Mouse (Mus musculus) frontal cortex, adult 2 months (tissue): ENCODE data around the gene Sptlc3. TPM values are rescaled to one million over a fixed set of nuclear protein-coding genes. Genes with fewer than 3 reads are reported as not detected.
A peak's percentile ranks its signal among the peaks of the same experiment; 100 is the strongest.

Experiments
- DNase-seq, 2 experiments: peaks; one replicate each; pipeline ENCODE4 v3.0.0; 2022; ENCODE audit warnings: low spot score in 1 of 2; ENCODE audit errors: extremely low spot score in 1 of 2
- polyA plus RNA-seq: library from polyadenylated mRNA; depleted of rRNA; stranded (reverse); fragments of >200 nt; gene quantifications from 2 replicates; pipeline ENCODE4 v1.2.3, GENCODE M21; 2012; rRNA removed

Sptlc3 gene
- polyA plus RNA-seq = not detected in 2 replicates

- no peak for DNase-seq
These were observed at the start of gene Sptlc3 for GRCm38 (mm10) chr2:139493836-139494235. Gene Sptlc3, plus strand, starts transcription at chr2:139493913.

GRCm38 (mm10) chr2:139467726-139468125, 26.0 kb upstream of the Sptlc3 start:
- no peak for DNase-seq

- DNase-seq = no peak
These were observed 5.0 kb upstream of the Sptlc3 start for GRCm38 (mm10) chr2:139488708-139489107.

GRCm38 (mm10) chr2:139494629-139495028, 916 bp downstream of the Sptlc3 start:
- no peak for DNase-seq

- no peak for DNase-seq
These were observed 68.3 kb downstream of the Sptlc3 start for GRCm38 (mm10) chr2:139561966-139562505.

- DNase-seq = no peak
These were observed 85.6 kb downstream of the Sptlc3 start for GRCm38 (mm10) chr2:139579280-139579679.

- DNase-seq = peak in 1 of 2 experiments; percentile 25
These were observed 89.1 kb downstream of the Sptlc3 start for GRCm38 (mm10) chr2:139582766-139583165.

GRCm38 (mm10) chr2:139587660-139588200, 94.0 kb downstream of the Sptlc3 start:
- no peak for DNase-seq

GRCm38 (mm10) chr2:139589905-139590304, 96.2 kb downstream of the Sptlc3 start:
- DNase-seq = peak; percentile 11 to 72

GRCm38 (mm10) chr2:139590888-139591698, 97.4 kb downstream of the Sptlc3 start:
- DNase-seq = peak in 1 of 2 experiments; percentile 79

GRCm38 (mm10) chr2:139592109-139592508, 98.4 kb downstream of the Sptlc3 start:
- no peak for DNase-seq

- DNase-seq = no peak
These were observed 103.5 kb downstream of the Sptlc3 start for GRCm38 (mm10) chr2:139597229-139597628.

- no peak for DNase-seq
These were observed 108.0 kb downstream of the Sptlc3 start for GRCm38 (mm10) chr2:139601543-139602194.

GRCm38 (mm10) chr2:139608167-139608566, 114.5 kb downstream of the Sptlc3 start:
- DNase-seq = no peak

- DNase-seq = no peak
These were observed 115.1 kb downstream of the Sptlc3 start for GRCm38 (mm10) chr2:139608810-139609209.

- DNase-seq = no peak
These were observed 115.5 kb downstream of the Sptlc3 start for GRCm38 (mm10) chr2:139609231-139609630.

GRCm38 (mm10) chr2:139609662-139610291, 116.1 kb downstream of the Sptlc3 start:
- DNase-seq = no peak

GRCm38 (mm10) chr2:139612410-139613107, 118.8 kb downstream of the Sptlc3 start:
- DNase-seq = no peak

- no peak for DNase-seq
These were observed 132.8 kb downstream of the Sptlc3 start for GRCm38 (mm10) chr2:139626496-139626895.

- DNase-seq = no peak
These were observed 135.0 kb downstream of the Sptlc3 start for GRCm38 (mm10) chr2:139628731-139629130.
